Mouse (Mus musculus): ENCODE measurements around the gene Gm28434. TPM values are rescaled to one million over a fixed set of nuclear protein-coding genes. Genes with fewer than 3 reads are reported as not detected.

Gm28434 gene
- polyA plus RNA-seq (2017; shearing (Covaris generic)) = under 1 TPM in 1 of 2 experiments, not detected in 1; 0.86 TPM

DNA sequence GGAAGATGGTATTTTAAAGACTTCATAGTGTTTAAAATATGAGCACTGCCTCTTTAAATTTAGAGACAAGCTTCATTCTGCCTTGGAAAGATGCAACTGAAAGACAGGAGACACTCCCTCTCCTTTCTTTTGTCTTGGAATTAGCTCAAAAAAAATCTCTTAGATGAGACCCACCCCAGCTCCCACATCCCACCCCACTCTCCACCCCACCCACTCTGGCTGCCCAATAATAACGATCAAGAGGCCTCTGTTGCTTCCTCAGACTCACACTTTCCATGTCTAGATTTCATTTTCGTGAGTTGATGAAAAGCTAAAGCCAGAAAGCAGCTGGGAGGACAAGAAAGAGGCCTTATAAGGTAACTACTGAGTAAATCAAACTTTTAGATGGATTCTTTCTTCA lies at the start of gene Gm28434, which contains the start of gene 2310003L06Rik:
Gene Gm28434 (plus strand): TSS at position 317 of the 400 bp plus-strand sequence.
Gene 2310003L06Rik (plus strand): TSS at position 259 of the 400 bp plus-strand sequence.

GRCm38 (mm10) chr5:87925372-87925771 lies 43.9 kb upstream of the Gm28434 start, which contains the start of gene Csn3:
Csn3 (plus strand) TSS chr5:87925579.

DNA sequence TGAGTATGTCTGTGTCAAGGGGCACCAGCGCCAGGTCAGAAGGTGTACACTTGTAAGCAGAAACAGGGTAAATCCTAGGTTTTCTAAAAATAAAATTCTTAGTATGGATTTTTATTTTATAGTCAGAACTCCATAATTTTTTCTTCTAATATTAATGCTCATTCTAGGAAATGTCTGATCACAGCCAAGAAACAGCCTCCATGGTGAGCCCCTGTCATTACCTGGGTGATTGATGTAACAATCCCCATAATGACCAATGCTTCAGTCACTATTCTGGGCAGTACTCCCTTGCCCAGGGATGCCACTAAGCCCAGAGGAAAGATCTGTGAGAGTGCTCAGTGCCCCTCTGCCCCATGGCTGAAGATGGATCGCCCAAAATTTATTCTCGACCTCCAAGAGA lies 9.8 kb downstream of the Gm28434 start, which contains the start of gene Cabs1:
Gene Cabs1 (plus strand): TSS at position 301 of the 400 bp plus-strand sequence.

DNA sequence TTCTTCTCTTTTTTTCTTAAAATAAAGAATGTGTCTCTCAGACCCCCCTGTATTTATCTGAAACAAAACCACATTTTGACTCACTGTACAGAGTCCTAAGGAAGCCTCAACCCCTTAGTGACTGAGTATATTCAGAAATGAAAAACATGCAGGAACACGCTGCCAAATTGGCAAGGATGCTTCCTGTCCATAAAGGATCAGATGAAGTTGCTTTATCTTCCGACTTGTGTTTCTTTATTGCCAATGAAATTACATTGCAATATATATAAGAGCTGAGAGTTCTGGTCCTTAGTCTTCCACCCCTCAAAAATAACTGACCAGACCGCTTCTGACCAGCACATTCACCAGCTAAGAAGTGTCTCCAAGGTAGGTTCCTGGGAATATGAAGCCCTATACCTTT lies 32.9 kb downstream of the Gm28434 start, which contains the start of gene Smr3a:
Gene Smr3a (plus strand): TSS at position 301 of the 400 bp plus-strand sequence.

Other genes starting within 250 kb of the Gm28434 start
- not detected for gene Csn1s2a, start 194.9 kb upstream of the Gm28434 start, polyA plus RNA-seq (2017; shearing (Covaris generic))
- gene Csn1s2b, start 161.4 kb upstream of the Gm28434 start, polyA plus RNA-seq (2017; shearing (Covaris generic)) = under 1 TPM; 0.75 to 0.91 TPM
- under 1 TPM in 1 of 2 experiments, not detected in 1; 0.50 TPM for gene Prr27, start 143.8 kb upstream of the Gm28434 start, polyA plus RNA-seq (2017; shearing (Covaris generic))
- not detected for gene Odam, start 84.5 kb upstream of the Gm28434 start, polyA plus RNA-seq (2017; shearing (Covaris generic))
- gene Csn3, start 43.9 kb upstream of the Gm28434 start, polyA plus RNA-seq (2017; shearing (Covaris generic)) = under 1 TPM; 0.26 to 0.93 TPM
- gene 2310003L06Rik, start 58 bp upstream of the Gm28434 start, polyA plus RNA-seq (2017; shearing (Covaris generic)) = under 1 TPM; 0.14 to 0.23 TPM
- not detected for gene Cabs1, start 9.9 kb downstream of the Gm28434 start, polyA plus RNA-seq (2017; shearing (Covaris generic))
- gene Smr3a, start 33.0 kb downstream of the Gm28434 start, polyA plus RNA-seq (2017; shearing (Covaris generic)) = over 10,000 TPM in 1 of 2 experiments, under 1 TPM in 1; 0.92 to 10,886 TPM
- not detected for gene Smr2, start 117.0 kb downstream of the Gm28434 start, polyA plus RNA-seq (2017; shearing (Covaris generic))
- gene Gm11116, start 142.0 kb downstream of the Gm28434 start, polyA plus RNA-seq (2017; shearing (Covaris generic)) = not detected
- not detected for gene Gm11115, start 184.6 kb downstream of the Gm28434 start, polyA plus RNA-seq (2017; shearing (Covaris generic))